Mouse (Mus musculus): ENCODE results near the gene Itpripl1.
"Not testable (repeated sequence)": the region's sequence is repeated elsewhere in the genome, so short reads cannot be mapped to it uniquely, and the experiment has no call there.

DNA sequence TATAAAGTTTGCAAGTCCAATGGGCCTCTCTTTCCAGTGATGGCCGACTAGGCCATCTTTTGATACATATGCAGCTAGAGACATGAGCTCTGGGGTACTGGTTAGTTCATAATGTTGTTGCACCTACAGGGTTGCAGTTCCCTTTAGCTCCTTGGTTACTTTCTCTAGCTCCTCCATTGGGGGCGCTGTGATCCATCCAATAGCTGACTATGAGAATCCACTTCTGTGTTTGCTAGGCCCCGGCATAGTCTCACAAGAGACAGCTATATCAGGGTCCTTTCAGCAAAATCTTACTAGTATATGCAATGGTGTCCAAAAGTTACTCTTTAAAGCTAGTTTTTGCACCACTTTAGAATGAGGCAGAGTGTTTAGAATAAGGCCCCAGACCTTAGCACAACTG, 8.0 kb downstream of the Itpripl1 start:
- TF ChIP-seq CTCF (IDR thresholded peaks at IDR 0.05; ENCODE audit: borderline replicate concordance, insufficient read depth, low read length); POLR2A (IDR thresholded peaks at IDR 0.05; ENCODE audit: low read depth, low read length): not testable (repeated sequence)
